Mouse (Mus musculus): ENCODE measurements around the gene Cela3a.

- TF ChIP-seq POLR2A (IDR thresholded peaks at IDR 0.05; ENCODE audit: low read depth, low read length), result no peak
- TF ChIP-seq CTCF (IDR thresholded peaks at IDR 0.05; ENCODE audit: extremely low read depth, insufficient read depth, insufficient read length, insufficient replicate concordance), result no peak
Observed at GRCm38 (mm10) chr4:137377526-137378304, 31.9 kb downstream of the Cela3a start.
